Mouse (Mus musculus): Measurements from ENCODE around the gene Col5a2. TPM values are rescaled to one million over a fixed set of nuclear protein-coding genes. Genes with fewer than 3 reads are reported as not detected.
A peak's percentile ranks its signal among the peaks of the same experiment; 100 is the strongest.
"Not testable (repeated sequence)": the region's sequence is repeated elsewhere in the genome, so short reads cannot be mapped to it uniquely, and the experiment has no call there.

Col5a2 gene
- polyA plus RNA-seq, 1 experiment, result 17.5 TPM

DNA sequence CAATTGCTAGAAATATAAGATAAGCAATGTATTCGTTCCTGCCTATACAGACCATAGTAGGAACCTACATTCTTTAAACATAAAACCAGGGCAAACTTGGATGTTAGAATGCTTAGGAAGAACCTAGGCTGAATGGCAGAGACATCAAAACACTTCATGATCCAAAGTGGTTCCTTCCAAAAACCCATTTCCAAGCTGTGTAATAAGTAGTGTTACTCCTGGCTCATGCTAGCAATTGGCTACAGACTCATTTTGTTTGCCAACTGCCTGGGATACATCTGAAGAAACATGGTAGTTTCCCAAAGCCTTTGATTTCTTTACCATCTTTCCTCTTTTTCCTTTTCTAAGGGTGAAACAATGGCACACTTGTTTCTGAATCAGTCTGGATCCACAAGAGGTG lies 47.3 kb downstream of the Col5a2 start:
- Histone ChIP-seq H3K4me3 (replicated peaks; ENCODE audit: extremely low read depth, low read depth, low read length) (no peak overlapping the region), H3K4me1 (ENCODE audit: control insufficient read depth, insufficient read depth, low read length) (no peaks in the 10 kb centered on the region)
- TF ChIP-seq CTCF (IDR thresholded peaks at IDR 0.05; ENCODE audit: insufficient read depth, low read length) (no peak), POLR2A (IDR thresholded peaks at IDR 0.05; ENCODE audit: borderline replicate concordance, extremely low read depth, low read depth, low read length) (no peak)
- WGBS, result 84% methylated on average over 1 of the region's 1 CpGs
- no peak for DNase-seq

DNA sequence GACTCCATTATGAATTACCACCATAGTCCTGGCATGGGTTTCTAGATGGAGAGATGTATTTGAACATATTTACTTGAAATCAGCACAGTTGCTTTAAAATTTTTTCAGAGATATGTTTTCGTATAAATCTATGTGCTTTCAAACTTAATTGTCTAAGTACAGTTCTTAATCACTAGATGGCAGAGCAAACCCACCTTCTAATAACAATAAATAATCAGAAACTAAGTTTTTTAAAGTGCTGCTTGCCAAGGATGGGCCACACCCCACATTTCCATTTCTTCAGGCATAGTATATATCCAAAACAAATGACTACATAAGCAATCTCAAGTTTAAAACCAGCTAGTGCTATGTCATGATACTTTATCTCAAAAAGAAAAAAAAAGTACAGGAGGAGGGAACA lies 54.2 kb downstream of the Col5a2 start:
- Histone ChIP-seq H3K4me1 (ENCODE audit: control insufficient read depth, insufficient read depth, low read length) (no peaks in the 10 kb centered on the region), H3K4me3 (replicated peaks; ENCODE audit: extremely low read depth, low read depth, low read length) (no peak overlapping the region)
- TF ChIP-seq CTCF (IDR thresholded peaks at IDR 0.05; ENCODE audit: insufficient read depth, low read length) (0 out of 2 replicates have a peak, but pooled peaks have one; percentile 1), POLR2A (IDR thresholded peaks at IDR 0.05; ENCODE audit: borderline replicate concordance, extremely low read depth, low read depth, low read length) (no peak)
- 68% methylated on average over 1 of the region's 1 CpGs for WGBS
- DNase-seq, result no peak

GRCm38 (mm10) chr1:45431922-45432321 lies 71.2 kb downstream of the Col5a2 start:
- WGBS, result 9% methylated on average over 3 of the region's 3 CpGs
- peak; percentile 7 for DNase-seq
- TF ChIP-seq CTCF (IDR thresholded peaks at IDR 0.05; ENCODE audit: insufficient read depth, low read length) (peak; percentile 29; the same call in 1 of the 2 replicates), POLR2A (IDR thresholded peaks at IDR 0.05; ENCODE audit: borderline replicate concordance, extremely low read depth, low read depth, low read length) (no peak)
- no peaks in the 10 kb centered on the region for H3K4me1 ChIP-seq (ENCODE audit: control insufficient read depth, insufficient read depth, low read length)
- H3K4me3 ChIP-seq (replicated peaks; ENCODE audit: extremely low read depth, low read depth, low read length), result no peak overlapping the region

DNA sequence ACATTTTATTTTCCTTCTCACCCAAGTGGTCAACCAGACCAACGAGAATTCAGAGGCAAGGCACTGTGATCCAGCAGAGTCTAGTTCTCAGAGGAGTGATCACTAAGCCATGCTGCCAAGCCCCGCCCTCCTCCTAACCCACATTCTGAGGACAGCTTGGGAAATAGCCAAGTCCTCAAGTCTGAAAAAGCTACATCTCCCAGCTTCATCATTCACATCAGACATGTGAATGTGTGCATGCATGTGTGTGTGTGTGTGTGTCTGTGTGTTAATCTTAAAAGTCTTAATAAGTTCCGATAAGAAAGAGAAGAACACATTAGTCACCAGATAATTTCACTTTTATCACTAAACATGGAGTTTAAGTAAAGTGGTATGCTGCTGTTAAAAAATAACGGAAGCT lies 72.6 kb downstream of the Col5a2 start:
- no peak for TF ChIP-seq POLR2A (IDR thresholded peaks at IDR 0.05; ENCODE audit: borderline replicate concordance, extremely low read depth, low read depth, low read length)
- TF ChIP-seq CTCF (IDR thresholded peaks at IDR 0.05; ENCODE audit: insufficient read depth, low read length), result no peak
- peak; percentile 8 for DNase-seq
- 57% methylated on average over 4 of the region's 4 CpGs for WGBS
- Histone ChIP-seq H3K4me3 (replicated peaks; ENCODE audit: extremely low read depth, low read depth, low read length) (no peak overlapping the region), H3K4me1 (ENCODE audit: control insufficient read depth, insufficient read depth, low read length) (no peaks in the 10 kb centered on the region)

DNA sequence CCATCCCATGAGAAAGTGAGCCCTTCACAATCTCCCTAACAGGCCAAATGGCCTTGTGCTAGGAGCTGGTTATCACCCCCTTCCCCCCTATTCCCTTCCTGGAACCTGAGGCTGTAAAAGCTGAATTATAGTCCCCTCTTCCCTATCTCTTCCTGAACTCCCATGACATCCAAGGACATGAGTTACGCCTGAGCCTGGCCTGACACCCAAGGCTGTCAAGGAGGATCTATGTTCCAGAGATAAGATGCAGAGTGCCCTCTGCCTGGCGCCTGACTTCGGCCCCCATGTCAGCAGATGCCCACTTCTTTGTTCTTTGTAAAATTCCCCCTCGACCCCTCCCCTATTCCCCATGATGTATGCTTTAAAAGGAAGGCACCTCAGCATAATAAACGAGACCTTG lies 73.9 kb downstream of the Col5a2 start:
- 85% methylated on average over 5 of the region's 5 CpGs for WGBS
- not testable (repeated sequence) for DNase-seq; H3K4me1 ChIP-seq (ENCODE audit: control insufficient read depth, insufficient read depth, low read length); H3K4me3 ChIP-seq (replicated peaks; ENCODE audit: extremely low read depth, low read depth, low read length)

DNA sequence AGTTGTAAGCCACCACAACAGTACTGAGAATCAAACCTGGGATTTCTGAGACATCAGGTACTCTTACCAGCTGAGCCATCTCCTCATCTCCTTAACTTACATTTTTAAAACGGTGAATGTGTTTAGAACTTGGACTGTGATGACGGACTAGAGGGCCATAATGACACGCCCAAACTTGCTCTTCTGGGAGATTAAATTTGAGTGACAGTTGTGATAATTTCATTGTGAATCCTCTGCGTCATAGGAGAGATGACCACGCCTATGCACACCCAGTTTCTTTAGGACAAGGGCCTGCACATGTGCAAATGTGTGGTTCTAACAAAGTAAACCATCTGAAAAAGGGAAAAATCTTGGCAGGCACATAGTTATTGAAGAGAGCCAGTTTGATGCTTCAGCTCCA lies 79.2 kb downstream of the Col5a2 start:
- Histone ChIP-seq H3K4me3 (replicated peaks; ENCODE audit: extremely low read depth, low read depth, low read length) (no peak overlapping the region), H3K4me1 (ENCODE audit: control insufficient read depth, insufficient read depth, low read length) (no peaks in the 10 kb centered on the region)
- WGBS, result 73% methylated on average over 5 of the region's 5 CpGs
- DNase-seq, result no peak
- TF ChIP-seq POLR2A (IDR thresholded peaks at IDR 0.05; ENCODE audit: borderline replicate concordance, extremely low read depth, low read depth, low read length), result no peak
- TF ChIP-seq CTCF (IDR thresholded peaks at IDR 0.05; ENCODE audit: insufficient read depth, low read length), result no peak

DNA sequence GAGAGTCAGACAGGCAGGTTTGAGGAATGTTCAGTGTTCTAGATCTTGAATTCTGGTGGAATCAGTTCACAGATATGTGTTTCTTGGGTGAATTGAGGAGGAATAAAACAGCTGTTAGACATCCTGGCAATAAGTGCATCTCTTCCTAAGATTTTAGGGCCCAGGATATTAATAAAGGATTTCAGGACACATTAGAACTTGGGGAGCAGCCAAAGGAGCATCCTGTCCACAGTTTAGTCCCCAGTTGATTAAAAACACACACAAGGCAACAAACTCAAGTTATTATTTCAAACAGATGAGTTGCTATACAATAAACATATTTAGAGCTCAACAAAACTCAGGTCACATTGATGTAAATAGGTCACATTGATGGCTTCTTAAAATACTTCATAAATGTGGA lies 82.5 kb downstream of the Col5a2 start:
- no peaks in the 10 kb centered on the region for H3K4me1 ChIP-seq (ENCODE audit: control insufficient read depth, insufficient read depth, low read length)
- DNase-seq, result no peak
- TF ChIP-seq CTCF (IDR thresholded peaks at IDR 0.05; ENCODE audit: insufficient read depth, low read length) (no peak), POLR2A (IDR thresholded peaks at IDR 0.05; ENCODE audit: borderline replicate concordance, extremely low read depth, low read depth, low read length) (no peak)
- no peak overlapping the region for H3K4me3 ChIP-seq (replicated peaks; ENCODE audit: extremely low read depth, low read depth, low read length)

DNA sequence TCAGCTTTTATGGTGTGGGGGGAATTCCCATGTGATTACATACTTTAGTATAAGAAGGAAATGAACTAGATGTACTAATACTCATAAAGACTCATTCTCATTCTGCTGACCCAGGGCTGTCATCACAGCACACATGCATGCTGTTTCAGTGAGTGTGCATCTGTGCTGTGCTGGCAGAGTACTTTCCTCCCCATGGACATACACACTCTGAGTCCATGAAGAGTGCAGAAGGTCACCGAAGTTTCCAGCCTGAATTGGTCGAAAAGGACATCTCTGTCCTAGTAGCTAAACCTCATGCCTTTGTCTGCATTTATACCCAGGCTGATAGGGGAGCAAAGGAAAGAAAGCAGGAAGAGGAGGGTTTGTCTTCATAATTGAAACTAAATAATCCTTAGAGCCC lies 83.2 kb downstream of the Col5a2 start:
- TF ChIP-seq CTCF (IDR thresholded peaks at IDR 0.05; ENCODE audit: insufficient read depth, low read length) (no peak), POLR2A (IDR thresholded peaks at IDR 0.05; ENCODE audit: borderline replicate concordance, extremely low read depth, low read depth, low read length) (no peak)
- no peak for DNase-seq
- 74% methylated on average over 2 of the region's 2 CpGs for WGBS
- Histone ChIP-seq H3K4me1 (ENCODE audit: control insufficient read depth, insufficient read depth, low read length) (no peaks in the 10 kb centered on the region), H3K4me3 (replicated peaks; ENCODE audit: extremely low read depth, low read depth, low read length) (no peak overlapping the region)

GRCm38 (mm10) chr1:45381866-45382265 lies 121.2 kb downstream of the Col5a2 start:
- TF ChIP-seq POLR2A (IDR thresholded peaks at IDR 0.05; ENCODE audit: borderline replicate concordance, extremely low read depth, low read depth, low read length), result no peak
- no peak for TF ChIP-seq CTCF (IDR thresholded peaks at IDR 0.05; ENCODE audit: insufficient read depth, low read length)
- WGBS, result 62% methylated on average over 2 of the region's 2 CpGs

DNA sequence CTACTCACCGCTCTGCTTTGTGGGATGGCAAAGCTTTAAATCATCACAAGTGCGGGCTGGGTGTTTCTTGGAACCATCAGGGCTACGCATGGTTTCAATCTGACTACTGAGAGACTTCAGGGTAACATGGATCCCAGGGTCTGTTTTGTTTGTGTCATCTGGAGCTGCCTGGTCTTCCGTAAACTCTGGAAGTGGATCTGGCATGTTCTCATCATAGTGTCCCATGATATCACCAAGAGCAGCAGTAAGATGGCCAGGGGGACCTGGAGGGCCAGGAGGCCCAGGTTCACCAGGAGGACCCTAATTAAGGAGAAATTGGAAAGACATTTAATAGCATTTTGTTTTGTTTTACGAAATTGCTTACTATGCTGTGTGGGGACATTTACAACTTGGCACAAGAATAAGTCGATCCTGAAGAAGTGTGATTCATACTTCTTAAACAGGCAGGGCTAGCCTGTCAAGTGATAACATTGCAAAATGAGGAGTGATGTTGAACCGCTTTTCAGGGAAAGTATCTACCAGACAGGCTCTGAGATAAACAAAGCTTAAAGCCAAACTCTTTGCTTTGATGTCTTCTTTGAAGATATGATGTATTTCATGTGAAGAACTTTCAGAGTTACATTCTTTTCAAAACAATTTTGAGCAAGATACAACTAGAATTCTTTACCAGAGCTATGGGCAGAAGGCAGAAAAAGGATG lies 122.9 kb downstream of the Col5a2 start:
- DNase-seq, result no peak
- no peaks in the 10 kb centered on the region for H3K4me1 ChIP-seq (ENCODE audit: control insufficient read depth, insufficient read depth, low read length)
- 61% methylated on average over 7 of the region's 7 CpGs for WGBS
- H3K4me3 ChIP-seq (replicated peaks; ENCODE audit: extremely low read depth, low read depth, low read length), result no peak overlapping the region
- TF ChIP-seq POLR2A (IDR thresholded peaks at IDR 0.05; ENCODE audit: borderline replicate concordance, extremely low read depth, low read depth, low read length) (no peak), CTCF (IDR thresholded peaks at IDR 0.05; ENCODE audit: insufficient read depth, low read length) (no peak)

More at GRCm38 (mm10) chr1:45381866-45382265, 121.2 kb downstream of the Col5a2 start:
- no peaks in the 10 kb centered on the region for H3K4me1 ChIP-seq (ENCODE audit: control insufficient read depth, insufficient read depth, low read length)
- no peak overlapping the region for H3K4me3 ChIP-seq (replicated peaks; ENCODE audit: extremely low read depth, low read depth, low read length)
- no peak for DNase-seq

Measured in lung, adult 2 months (tissue).